Mouse (Mus musculus) adrenal gland (tissue): ENCODE results near the gene Nol6.

Experiments
- intact Hi-C: fragments of 180-260 bp; cut with DNase I; formaldehyde crosslinking; loops from one replicate; pipeline ENCODE4 v1.15.1; 2025
- long read RNA-seq, 2 experiments: library from polyadenylated mRNA; unstranded; transcript quantifications; one replicate each; pipeline ENCODE4 v2.0.0; 2020; ENCODE audit warnings: borderline replicate concordance in 1 of 2; ENCODE audit not compliant: insufficient replicate concordance in 1 of 2

The Nol6 gene
- long read RNA-seq, experiment 1, full-length matches to known transcripts, result 2 of 4 reads
- long read RNA-seq, experiment 1, partial matches to known transcripts, result 0 of 4 reads
- long read RNA-seq, experiment 1, other reads (novel, unspliced or antisense), result 2 of 4 reads
- long read RNA-seq, experiment 2, full-length matches to known transcripts, result 1 of 5 reads
- long read RNA-seq, experiment 2, partial matches to known transcripts, result 2 of 5 reads
- long read RNA-seq, experiment 2, other reads (novel, unspliced or antisense), result 2 of 5 reads

DNA sequence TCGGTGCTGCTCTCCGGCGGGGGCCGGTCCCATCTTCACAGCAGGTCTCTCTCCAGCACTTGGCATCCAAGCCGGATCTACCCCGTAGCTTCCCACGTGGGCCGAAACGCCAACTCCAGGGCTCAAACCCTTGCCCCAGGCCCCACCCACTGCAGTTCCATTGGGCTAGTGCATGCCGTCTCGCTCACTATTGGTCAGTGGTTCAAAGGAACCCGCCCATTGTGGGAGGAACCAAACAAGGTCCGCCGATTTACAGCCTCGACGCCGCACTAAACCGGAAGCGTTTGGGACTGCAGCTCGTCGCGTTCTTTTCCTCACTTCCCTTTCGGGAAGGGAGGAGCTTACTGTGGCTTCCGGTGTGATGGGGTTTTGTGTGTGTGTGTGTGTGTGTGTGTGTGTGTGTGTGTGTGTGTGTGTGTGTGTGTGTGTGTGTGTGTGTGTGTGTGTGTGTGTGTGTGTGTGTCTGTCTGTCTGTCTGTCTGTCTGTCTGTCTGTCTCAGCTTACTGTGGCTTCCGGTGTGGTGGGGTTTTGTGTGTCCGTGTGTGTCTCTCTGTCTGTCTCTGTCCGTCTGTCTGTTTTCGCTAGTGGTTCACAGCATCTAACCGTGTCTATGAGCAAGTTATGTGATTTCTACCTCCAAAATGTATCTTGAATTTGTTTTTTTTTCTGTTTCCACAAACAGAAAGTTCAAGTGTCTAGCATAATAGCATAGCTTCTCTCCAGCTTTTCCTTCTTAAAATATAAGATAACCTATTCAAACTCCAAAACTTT lies at the start of gene Nol6:
TSS of gene Nol6 (minus strand) at position 276 of the 772 bp plus-strand sequence.
- intact Hi-C loops, result no loop called here

DNA sequence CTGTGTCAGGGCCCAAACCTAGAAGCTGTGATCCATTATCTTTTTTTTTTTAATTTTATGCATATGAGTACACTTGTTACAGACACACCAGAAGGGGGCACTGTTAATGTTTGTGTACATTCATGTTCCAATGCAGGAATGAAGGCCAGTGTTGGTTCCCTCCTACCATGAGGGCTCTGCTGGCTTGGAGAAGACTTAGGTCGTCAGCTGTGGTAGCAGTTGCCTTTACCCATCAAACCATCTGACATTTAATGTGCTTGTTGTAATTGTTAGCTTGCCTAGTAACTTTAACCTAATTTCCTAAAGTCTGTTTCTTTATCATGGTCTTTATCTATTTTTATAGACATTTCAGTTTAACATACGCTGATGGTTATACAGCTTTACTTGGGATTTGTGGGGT lies 46.7 kb upstream of the Nol6 start:
- intact Hi-C loops, result no loop called here

DNA sequence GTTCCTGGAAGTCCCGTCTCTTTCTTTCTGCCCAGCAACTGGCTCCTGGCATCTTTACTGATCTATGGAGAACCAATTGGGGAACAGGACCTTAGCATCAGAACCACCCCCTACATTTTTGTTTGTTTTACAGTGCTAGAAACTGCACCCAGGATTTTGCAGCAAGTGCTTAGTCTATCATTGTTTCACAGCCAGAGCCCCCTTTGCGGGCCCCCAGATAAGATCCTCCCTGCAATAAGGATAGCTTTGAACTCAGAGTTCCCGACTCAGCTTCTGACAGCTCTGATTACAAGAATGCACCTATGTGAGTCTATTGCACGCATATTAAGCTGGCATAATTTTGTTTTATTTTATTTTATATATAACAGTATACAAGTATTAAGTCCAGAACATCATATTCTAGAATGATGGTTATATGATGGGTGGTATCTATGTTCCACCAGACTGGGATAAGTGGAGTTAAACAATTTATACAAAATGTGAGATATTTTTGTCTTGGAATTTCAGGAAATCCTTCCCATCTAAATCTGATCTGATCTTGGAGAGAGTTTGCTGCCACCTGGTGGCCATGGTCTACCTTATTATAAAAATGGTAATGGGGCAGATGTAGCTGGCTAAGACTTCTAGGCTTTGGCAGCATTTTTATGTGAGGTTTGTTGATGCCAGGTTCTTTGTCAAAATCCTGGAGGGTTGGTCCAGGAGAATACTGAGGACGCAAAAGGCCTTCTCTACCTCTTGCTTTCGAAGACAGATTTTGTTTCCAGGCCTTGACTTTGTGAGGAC lies 41.6 kb upstream of the Nol6 start:
- intact Hi-C loops, result loop anchor here (5.0 kb wide), 1 partner anchor 114 kb away; no protein-coding TSS in a partner anchor

DNA sequence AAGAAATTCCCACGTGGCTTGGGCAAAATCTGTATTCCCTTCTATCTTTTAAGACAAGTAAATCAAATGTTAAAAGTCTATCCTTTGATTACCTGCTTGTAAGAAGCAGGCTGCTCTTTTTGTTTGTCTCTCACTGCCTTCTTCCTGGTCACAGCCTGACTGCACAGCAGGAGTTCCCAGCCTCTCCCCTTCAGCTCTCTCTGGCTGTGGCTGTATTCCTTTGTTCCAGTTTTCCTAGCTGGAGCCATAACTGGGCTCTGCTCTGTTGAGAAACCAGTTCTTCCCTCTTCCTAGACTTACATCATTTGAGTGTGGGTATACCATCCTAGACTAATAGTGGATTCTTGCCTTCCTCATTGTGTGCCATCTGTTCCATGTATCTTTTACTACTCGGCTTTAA lies 40.7 kb upstream of the Nol6 start:
- intact Hi-C loops, result loop anchor here (1.0 to 5.0 kb wide), 2 partner anchors 36 to 113 kb away; no protein-coding TSS in a partner anchor

DNA sequence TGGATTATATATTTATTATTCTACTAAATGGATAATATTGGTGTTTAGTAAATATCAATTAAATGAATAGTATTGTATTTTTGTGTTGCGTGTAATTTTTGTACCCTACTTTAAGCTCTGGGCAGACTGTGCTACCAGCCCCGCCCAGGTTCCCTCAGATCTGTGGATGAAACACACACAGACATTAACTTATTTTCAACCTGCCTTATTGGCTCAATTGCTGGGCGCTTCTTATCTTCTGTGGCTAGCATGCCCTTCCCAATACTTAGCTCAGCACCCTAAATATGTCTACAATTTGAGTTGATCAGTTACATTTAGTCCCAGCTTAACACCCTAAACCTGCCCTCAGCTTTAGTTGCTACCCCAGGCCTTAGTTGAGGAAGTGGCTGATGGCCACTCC lies 37.0 kb upstream of the Nol6 start:
- intact Hi-C loops, result no loop called here

DNA sequence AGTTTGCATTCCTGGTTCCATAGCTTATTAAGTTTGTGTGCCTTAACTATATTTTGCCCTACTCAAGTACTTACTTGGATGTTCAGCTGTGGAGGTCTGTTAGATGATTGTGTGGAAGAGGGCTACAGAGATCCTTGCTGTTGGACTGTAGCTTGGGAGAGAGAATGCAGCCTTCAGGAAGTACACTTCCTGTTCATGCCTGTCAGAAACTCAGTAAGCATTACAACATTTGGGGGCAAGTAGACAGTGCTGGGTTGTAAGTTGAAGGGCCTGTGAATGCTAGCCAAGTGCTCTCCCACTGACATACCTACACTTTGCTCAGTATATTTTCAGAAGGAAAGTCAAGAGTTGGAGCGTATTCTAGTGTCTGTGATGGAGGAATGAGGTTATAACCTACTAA lies 34.0 kb upstream of the Nol6 start:
- intact Hi-C loops, result no loop called here

DNA sequence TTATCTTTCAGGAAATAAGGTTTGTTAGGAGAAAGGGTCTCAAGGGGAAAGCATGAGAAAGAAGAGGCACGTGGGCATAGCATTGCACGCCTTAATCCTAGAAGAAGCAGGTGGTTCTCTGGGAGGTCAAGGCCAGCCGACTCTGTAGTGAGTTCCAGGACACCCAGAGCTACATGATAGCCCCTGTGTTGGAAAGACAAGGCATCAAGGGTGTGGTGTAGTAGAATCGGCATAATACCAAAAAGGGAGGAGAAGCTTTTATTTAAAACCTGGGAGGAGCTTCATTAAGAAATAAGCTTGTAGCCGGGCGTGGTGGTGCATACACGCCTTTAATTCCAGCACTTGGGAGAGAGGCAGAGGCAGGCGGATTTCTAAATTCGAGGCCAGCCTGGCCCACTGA lies 32.7 kb upstream of the Nol6 start:
- intact Hi-C loops, result no loop called here

DNA sequence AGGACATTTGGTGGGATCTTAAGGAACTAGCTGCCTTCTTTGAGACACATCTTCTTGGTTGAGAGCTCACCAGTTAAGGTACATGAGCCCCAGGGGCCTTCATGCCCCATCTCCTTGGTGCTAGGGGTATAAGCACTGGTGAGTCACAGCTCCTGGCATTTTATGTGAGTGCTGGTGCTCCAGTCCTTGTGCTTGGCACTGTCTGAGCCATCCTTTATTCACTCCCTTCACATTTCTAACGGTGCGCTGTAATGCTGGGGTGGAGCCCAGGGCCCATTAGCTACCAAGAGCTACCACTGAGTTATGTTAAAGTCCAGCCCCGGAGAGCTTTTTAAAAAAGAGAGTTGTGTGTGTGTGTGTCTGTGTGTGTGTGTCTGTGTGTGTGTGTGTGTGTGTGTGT lies 28.9 kb upstream of the Nol6 start:
- intact Hi-C loops, result no loop called here

DNA sequence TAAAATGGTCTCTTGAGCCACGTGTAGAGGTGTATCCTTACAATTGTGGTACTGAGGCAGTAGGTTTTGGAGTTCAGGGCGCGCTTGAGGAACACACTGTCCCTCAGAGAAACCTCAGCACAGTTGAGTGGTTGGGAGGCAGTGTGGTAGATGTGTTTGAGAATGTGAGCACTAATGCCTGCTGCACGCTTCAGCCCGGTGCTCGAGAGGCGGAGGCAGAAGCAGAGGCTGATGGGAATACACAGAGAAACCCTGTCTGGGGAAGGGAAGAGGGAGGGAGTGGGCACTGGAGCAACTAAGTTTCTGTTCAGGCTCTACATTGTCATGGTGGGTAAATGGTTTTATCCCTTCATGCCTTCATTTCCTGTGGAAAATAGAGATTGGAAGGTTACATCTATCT lies 26.9 kb upstream of the Nol6 start:
- intact Hi-C loops, result no loop called here

DNA sequence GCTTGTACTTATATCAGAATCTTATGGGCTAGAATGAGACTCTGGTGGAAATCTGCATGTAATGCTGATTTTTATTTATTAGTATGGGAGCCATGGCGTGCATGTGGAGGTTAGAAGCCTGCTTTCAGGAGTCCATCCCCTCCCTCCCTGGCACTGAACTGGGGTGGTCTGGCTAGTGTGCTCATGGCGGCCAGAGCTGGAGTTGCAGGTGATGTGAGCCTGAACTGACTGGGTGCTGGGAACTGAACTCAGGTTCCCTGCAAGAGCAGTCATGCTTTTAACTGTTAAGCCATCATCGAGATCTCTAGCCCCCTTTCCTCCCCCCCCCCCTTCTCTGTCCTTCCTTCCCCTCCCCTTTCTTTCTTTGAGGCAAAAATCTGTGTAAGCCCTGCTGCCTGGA lies 25.6 kb upstream of the Nol6 start:
- intact Hi-C loops, result no loop called here

DNA sequence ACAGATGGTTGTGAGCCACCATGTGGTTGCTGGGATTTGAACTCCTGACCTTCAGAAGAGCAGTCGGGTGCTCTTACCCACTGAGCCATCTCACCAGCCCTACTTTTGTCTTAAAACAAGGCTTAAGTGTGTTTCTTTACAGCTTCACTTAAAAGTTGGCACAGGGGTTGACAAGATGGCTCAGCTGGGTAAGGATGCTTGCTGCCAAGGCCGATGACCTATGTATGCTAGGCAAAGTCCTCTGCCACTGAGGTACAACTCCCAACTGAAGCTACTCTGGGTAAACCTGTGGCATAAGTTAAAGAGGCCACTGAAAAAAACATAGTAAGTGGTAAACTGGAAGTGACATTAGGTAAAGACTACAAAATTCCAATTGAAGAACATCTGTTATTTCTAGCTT lies 18.3 kb upstream of the Nol6 start:
- intact Hi-C loops, result no loop called here

DNA sequence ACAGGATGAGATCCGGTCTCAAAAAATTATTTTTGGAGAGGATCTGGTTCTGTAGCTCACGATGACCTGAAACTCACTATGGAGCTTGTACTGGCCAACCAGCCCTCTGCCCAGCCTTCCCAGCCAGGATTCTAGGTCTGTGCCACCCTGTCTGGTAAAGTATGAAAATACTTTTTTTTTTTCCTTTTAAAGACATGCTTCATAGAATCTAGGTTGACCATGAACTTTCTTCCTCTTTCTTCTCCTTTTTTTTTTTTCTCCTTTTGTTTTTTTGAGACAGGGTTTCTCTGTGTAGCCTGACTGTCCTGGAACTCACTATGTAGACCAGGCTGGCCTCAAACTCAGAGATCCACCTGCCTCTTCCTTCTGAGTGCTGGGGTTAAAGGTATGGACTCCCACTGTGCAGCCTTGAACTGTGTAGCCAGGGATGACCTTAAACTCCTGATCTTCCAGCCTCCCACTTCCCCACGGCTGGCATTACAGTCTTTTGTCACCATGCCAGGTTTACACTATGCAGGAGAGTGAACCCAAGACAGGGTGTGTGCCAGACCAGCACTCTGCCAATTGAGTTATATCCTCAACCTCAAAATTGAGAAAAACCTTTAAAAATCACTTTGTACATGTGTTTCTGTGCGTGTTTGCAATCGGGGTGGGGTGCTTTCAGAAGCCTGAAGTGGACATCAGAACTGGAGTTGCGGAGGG lies 16.1 kb upstream of the Nol6 start:
- intact Hi-C loops, result no loop called here

DNA sequence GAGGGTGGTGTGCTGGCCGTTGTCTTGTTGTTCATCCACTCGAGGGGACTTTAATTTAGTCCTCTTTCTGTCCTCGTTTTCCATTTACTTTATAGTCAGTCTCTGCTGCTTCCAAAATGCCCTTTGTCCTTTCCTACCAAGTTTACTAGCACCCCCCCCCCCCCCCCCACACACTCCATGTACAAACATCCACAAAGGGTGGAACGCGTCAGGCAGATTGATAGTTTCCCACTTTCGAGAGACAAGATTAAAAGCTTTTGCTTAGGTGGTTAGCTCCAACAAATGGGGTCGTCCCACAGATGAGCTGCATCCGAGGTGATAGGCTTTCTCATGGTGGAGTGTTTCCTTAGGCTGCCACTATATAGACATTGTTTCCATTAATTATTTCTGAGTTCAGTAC lies 12.6 kb upstream of the Nol6 start:
- intact Hi-C loops, result no loop called here

DNA sequence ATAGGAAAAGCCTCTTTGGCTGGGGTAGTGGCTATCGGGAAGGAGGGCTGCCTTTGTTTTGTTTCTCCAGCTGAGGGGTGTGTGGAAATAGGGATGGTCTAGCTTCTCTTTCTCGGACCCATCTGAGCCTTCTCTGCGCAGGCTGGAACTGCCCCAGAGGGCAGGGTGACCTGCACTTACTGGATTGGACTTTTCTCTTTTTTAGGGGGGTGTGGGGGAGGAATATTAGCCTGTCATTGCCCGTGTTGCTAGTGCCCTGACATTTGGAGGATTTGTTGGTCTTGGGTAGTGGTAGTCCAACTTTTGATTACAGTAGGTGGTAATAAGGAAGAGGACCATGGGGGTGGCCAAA lies 12.2 kb upstream of the Nol6 start:
- intact Hi-C loops, result no loop called here

DNA sequence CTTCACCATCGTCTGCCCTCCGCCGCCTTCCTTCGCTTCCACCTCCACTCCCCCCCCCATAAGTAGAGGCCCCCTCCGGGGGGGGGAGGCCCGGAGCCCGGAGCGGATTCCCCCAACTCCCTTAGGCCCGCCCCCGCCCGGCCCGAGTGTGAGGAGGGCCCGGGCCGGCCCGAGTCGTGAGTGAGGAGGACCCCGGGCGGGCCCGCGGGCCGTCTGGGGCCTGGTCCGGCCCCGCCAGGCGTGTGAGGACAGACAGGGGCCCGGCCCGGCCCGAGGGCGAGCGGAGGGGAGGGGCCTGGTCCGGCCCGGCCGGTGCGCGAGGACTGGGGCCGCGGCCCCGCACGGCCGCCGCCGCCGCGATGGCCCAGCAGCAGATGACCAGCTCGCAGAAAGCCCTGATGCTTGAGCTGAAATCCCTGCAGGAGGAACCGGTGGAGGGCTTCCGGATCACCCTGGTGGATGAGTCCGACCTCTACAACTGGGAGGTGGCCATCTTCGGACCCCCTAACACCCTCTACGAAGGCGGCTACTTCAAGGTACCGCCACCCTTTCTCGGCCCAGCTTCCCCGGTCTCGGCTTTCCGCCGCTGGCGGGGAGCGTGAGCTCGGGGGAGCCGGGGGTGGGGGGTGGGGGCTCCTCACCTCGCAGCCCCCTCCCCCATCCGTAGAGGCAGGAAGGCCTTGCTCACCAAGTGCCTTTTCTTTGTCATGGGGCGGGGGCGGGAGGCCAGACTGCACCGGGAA lies 11.6 kb upstream of the Nol6 start, which contains the start of gene Ube2r2:
TSS of gene Ube2r2 (plus strand) at position 33 of the 743 bp plus-strand sequence.
- intact Hi-C loops, result no loop called here

DNA sequence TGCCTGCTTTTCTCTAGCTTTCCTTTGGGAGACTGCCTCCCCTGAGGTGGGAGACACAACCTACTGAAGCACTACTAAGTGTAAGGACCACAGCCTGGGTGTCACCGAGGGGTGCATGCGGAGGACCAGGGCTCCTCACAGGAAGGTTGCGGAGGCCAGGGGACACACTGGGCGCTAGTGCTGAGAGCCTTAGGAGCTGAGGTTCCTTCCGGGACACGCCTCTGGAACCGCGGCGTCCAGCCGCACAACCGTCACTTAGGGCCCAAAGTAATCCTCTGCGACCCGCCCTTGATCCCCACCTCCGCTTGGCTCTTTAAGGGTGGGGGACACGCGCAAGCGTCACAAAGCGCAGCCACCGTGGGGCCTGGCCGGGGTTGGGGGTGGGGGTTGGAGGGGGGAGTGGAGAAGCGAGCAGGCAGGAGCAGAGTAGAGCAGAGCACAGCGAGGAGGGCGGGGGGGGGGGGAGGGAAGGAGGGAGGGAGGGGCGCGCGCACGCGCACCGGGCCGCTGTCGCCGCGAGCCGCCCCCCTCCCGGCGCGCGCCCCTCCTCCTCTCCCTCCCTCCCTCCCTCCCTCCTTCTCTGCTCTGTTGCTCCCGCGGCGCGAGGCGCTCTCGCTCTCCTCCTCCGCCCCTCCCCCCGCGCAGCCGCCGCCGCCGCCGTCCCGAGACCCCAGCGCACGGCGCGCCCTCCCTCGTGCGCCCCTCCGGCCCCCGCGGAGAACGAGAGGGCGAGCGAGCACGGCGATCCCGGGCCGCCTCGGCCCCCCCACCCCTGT lies 10.9 kb upstream of the Nol6 start:
- intact Hi-C loops, result no loop called here

DNA sequence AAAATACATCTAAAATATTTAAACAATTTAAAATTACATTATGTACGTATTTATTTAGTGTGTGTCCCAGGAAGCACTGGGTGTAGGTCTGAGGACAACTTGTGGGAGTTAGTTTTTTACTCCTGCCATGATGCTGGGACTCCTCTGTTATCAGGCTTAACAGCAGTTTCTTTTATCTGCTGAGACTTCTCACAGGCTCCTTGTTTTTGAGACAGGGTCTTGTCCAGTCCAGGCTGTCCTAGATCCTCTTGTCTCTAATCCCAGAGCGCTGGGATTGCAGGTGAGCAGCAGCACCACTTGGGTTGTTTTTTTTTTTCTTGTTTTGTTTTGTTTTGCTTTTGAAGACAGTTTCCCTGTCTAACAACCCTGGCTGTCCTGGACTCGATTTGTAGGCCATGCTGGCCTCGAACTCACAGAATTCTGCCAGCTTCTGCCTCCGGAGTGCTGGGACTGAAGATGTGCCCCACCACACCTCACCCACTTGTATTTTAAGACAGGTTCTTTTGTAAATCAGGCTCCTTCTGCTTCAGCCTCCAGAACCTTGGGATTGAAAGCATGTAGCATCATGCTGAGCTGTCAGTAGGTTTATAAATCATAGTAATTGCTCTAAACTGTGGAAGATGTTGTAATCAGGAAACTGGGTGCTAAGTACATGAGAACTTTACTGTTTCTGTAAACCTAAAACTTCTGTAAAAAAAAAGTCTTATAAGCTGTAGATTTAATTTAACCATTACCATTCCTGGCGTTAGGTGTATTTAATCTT lies 9.5 kb upstream of the Nol6 start:
- intact Hi-C loops, result no loop called here

DNA sequence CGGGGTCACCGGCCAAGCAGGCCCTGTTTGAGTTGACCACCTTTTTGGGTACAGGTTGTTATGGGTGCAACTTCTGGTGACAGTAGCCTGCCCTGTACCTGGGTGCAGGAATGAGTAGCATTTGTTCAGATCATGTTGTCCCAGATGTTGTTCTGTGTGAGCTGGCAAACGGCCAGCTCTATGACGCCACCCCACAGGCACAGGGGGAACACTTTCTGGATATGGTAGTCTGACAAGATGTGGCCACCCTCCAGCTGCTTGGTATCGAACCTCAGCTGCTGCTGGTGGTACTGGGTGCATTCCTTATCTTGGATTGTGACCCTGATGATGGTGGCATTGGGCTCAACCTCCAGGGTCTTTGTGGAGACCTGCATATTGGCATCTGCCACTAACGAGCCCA lies 8.2 kb upstream of the Nol6 start:
- intact Hi-C loops, result no loop called here

DNA sequence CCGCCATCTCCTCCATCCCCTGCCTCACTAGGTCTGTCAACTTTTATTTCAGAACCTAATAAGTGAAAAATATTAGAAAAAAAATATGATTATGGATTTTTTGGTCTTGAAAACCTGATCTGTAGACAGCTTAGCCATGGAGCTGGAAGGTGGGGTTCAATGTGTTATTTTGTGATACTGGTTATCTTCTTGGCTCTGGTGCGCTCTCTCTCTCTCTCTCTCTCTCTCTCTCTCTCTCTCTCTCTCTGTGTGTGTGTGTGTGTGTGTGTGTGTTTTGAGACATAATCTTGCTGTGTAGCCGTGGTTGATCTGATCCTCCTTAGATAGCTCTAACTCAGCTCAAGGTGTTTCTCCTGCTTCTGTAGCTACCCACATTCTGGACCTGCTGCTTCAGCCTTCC lies 5.6 kb upstream of the Nol6 start:
- intact Hi-C loops, result loop anchor here (1.0 to 5.0 kb wide), 2 partner anchors 34 to 157 kb away; no protein-coding TSS in a partner anchor
